Mouse (Mus musculus): ENCODE results near the gene Sntb2. TPM values are rescaled to one million over a fixed set of nuclear protein-coding genes. Genes with fewer than 3 reads are reported as not detected.

Sntb2 gene
- polyA plus RNA-seq, 1 experiment from 2014 or later: 15.4 TPM

- Histone ChIP-seq H3K27me3 (ENCODE audit: control insufficient read depth, insufficient read depth, low read length) (no peaks in the 10 kb centered on the region), H3K4me2 (ENCODE audit: low read length) (no peak overlapping the region)
- WGBS: 77% methylated on average over 3 of the region's 3 CpGs
Observed at GRCm38 (mm10) chr8:106957086-106957485, 21.5 kb downstream of the Sntb2 start.

DNA sequence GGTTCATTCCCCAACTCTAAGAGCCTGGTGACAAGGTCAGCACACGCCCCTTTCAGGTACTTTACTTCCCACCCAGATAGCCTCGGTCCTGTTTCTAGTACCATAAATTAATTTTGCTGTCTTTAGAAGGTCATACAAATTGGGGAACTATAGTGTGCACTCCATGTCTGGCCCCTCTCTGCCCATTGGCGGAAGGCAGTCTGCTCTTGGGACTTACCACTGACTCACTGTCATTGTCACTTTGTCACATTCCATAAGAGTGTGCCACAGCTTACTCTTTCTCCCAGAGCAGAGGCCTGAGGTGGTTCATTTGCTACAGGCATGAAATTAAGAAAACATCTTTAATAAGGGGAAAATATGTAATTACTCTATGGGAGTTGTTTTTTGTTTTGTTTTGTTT lies 22.7 kb downstream of the Sntb2 start:
- no peak overlapping the region for H3K27ac ChIP-seq (replicated peaks in 1 of 2; ENCODE audit: control insufficient read depth in 1 of 2, insufficient read depth in 1 of 2, low read depth in 2 of 2, low read length in 2 of 2)
- H3K9me3 ChIP-seq (ENCODE audit: control insufficient read depth, low read length): no peaks in the 10 kb centered on the region
- no peaks in the 10 kb centered on the region for H3K27me3 ChIP-seq (ENCODE audit: control insufficient read depth, insufficient read depth, low read length)
- no peak for ATAC-seq (ENCODE audit: insufficient number of reproducible peaks, insufficient read depth, low FRiP score, low read depth)
- WGBS: 47% methylated on average over 3 of the region's 3 CpGs
- H3K36me3 ChIP-seq (ENCODE audit: control insufficient read depth, insufficient read depth, low read length): no peaks in the 10 kb centered on the region
- no peak overlapping the region for H3K4me3 ChIP-seq (ENCODE audit: control insufficient read depth in 1 of 2, insufficient read depth in 1 of 2, low read depth in 1 of 2, low read length in 2 of 2)
- no peak overlapping the region for H3K9ac ChIP-seq (ENCODE audit: low read length)
- H3K4me1 ChIP-seq (ENCODE audit: control insufficient read depth in 2 of 2, insufficient read depth in 2 of 2, low read length in 2 of 2): peaks cover 0 to 5% of the 10 kb centered on the region in 2 experiments; a peak in 2 of 4 replicates
- H3K4me2 ChIP-seq (ENCODE audit: low read length): no peak overlapping the region

More at GRCm38 (mm10) chr8:106957086-106957485, 21.5 kb downstream of the Sntb2 start:
- Histone ChIP-seq H3K4me3 (ENCODE audit: control insufficient read depth in 1 of 2, insufficient read depth in 1 of 2, low read depth in 1 of 2, low read length in 2 of 2) (no peak overlapping the region), H3K36me3 (ENCODE audit: control insufficient read depth, insufficient read depth, low read length) (no peaks in the 10 kb centered on the region), H3K4me1 (ENCODE audit: control insufficient read depth in 2 of 2, insufficient read depth in 2 of 2, low read length in 2 of 2) (peaks cover 0 to 5% of the 10 kb centered on the region in 2 experiments; a peak in 2 of 4 replicates), H3K9me3 (ENCODE audit: control insufficient read depth, low read length) (no peaks in the 10 kb centered on the region), H3K27ac (replicated peaks in 1 of 2; ENCODE audit: control insufficient read depth in 1 of 2, insufficient read depth in 1 of 2, low read depth in 2 of 2, low read length in 2 of 2) (no peak overlapping the region), H3K9ac (ENCODE audit: low read length) (no peak overlapping the region)
- ATAC-seq (ENCODE audit: insufficient number of reproducible peaks, insufficient read depth, low FRiP score, low read depth): no peak

GRCm38 (mm10) chr8:106959626-106960025 lies 24.1 kb downstream of the Sntb2 start:
- H3K4me3 ChIP-seq (ENCODE audit: control insufficient read depth in 1 of 2, insufficient read depth in 1 of 2, low read depth in 1 of 2, low read length in 2 of 2): no peak overlapping the region
- WGBS: 75% methylated on average over 2 of the region's 2 CpGs
- H3K4me2 ChIP-seq (ENCODE audit: low read length): no peak overlapping the region
- peaks cover 0 to 5% of the 10 kb centered on the region in 2 experiments; a peak in 2 of 4 replicates for H3K4me1 ChIP-seq (ENCODE audit: control insufficient read depth in 2 of 2, insufficient read depth in 2 of 2, low read length in 2 of 2)
- no peak overlapping the region for H3K9ac ChIP-seq (ENCODE audit: low read length)
- no peaks in the 10 kb centered on the region for H3K27me3 ChIP-seq (ENCODE audit: control insufficient read depth, insufficient read depth, low read length)
- H3K9me3 ChIP-seq (ENCODE audit: control insufficient read depth, low read length): no peaks in the 10 kb centered on the region
- H3K27ac ChIP-seq (replicated peaks in 1 of 2; ENCODE audit: control insufficient read depth in 1 of 2, insufficient read depth in 1 of 2, low read depth in 2 of 2, low read length in 2 of 2): no peak overlapping the region; a peak in 1 of 4 replicates
- ATAC-seq (ENCODE audit: insufficient number of reproducible peaks, insufficient read depth, low FRiP score, low read depth): no peak
- no peaks in the 10 kb centered on the region for H3K36me3 ChIP-seq (ENCODE audit: control insufficient read depth, insufficient read depth, low read length)

- ATAC-seq (ENCODE audit: insufficient number of reproducible peaks, insufficient read depth, low FRiP score, low read depth): no peak
- WGBS: 78% methylated on average over 3 of the region's 3 CpGs
- no peak overlapping the region for H3K4me3 ChIP-seq (ENCODE audit: control insufficient read depth in 1 of 2, insufficient read depth in 1 of 2, low read depth in 1 of 2, low read length in 2 of 2)
- H3K9me3 ChIP-seq (ENCODE audit: control insufficient read depth, low read length): no peaks in the 10 kb centered on the region
- H3K27ac ChIP-seq (replicated peaks in 1 of 2; ENCODE audit: control insufficient read depth in 1 of 2, insufficient read depth in 1 of 2, low read depth in 2 of 2, low read length in 2 of 2): no peak overlapping the region; a peak in 1 of 4 replicates
- no peaks in the 10 kb centered on the region for H3K27me3 ChIP-seq (ENCODE audit: control insufficient read depth, insufficient read depth, low read length)
- H3K36me3 ChIP-seq (ENCODE audit: control insufficient read depth, insufficient read depth, low read length): no peaks in the 10 kb centered on the region
- H3K4me1 ChIP-seq (ENCODE audit: control insufficient read depth in 2 of 2, insufficient read depth in 2 of 2, low read length in 2 of 2): peaks cover 0 to 5% of the 10 kb centered on the region in 2 experiments; a peak in 2 of 4 replicates
- no peak overlapping the region for H3K9ac ChIP-seq (ENCODE audit: low read length)
- H3K4me2 ChIP-seq (ENCODE audit: low read length): no peak overlapping the region
Observed at GRCm38 (mm10) chr8:106962322-106962721, 26.8 kb downstream of the Sntb2 start.

DNA sequence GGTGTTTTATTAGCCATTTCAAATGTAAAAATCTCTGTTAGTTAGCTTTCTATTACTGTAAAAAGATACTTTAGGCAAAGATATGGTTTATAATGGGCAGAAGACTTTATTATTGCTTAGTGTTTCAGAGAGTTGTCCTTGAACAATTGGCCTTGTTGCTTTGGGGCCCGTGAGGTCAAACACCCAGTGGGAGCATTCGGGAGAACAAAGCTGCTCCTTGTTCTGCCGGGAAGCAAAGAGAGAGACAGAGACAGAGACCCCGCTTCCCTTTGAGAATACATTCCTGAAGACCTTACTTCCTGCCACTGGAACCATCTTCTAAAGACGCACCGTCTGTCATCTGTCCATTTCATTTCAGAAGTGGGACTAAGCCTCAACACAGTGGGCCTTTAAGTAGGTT lies 27.8 kb downstream of the Sntb2 start:
- no peaks in the 10 kb centered on the region for H3K36me3 ChIP-seq (ENCODE audit: control insufficient read depth, insufficient read depth, low read length)
- no peak overlapping the region for H3K4me2 ChIP-seq (ENCODE audit: low read length)
- H3K4me1 ChIP-seq (ENCODE audit: control insufficient read depth in 2 of 2, insufficient read depth in 2 of 2, low read length in 2 of 2): peaks cover 0 to under 1% of the 10 kb centered on the region in 2 experiments; a peak in 1 of 4 replicates
- H3K4me3 ChIP-seq (ENCODE audit: control insufficient read depth in 1 of 2, insufficient read depth in 1 of 2, low read depth in 1 of 2, low read length in 2 of 2): no peak overlapping the region
- H3K27me3 ChIP-seq (ENCODE audit: control insufficient read depth, insufficient read depth, low read length): no peaks in the 10 kb centered on the region
- H3K27ac ChIP-seq (replicated peaks in 1 of 2; ENCODE audit: control insufficient read depth in 1 of 2, insufficient read depth in 1 of 2, low read depth in 2 of 2, low read length in 2 of 2): no peak overlapping the region
- H3K9me3 ChIP-seq (ENCODE audit: control insufficient read depth, low read length): no peaks in the 10 kb centered on the region
- H3K9ac ChIP-seq (ENCODE audit: low read length): no peak overlapping the region
- ATAC-seq (ENCODE audit: insufficient number of reproducible peaks, insufficient read depth, low FRiP score, low read depth): no peak
- WGBS: 72% methylated on average over 6 of the region's 6 CpGs

- H3K4me1 ChIP-seq (ENCODE audit: control insufficient read depth in 2 of 2, insufficient read depth in 2 of 2, low read length in 2 of 2): no peaks in the 10 kb centered on the region; a peak in 1 of 4 replicates
- no peak overlapping the region for H3K4me3 ChIP-seq (ENCODE audit: control insufficient read depth in 1 of 2, insufficient read depth in 1 of 2, low read depth in 1 of 2, low read length in 2 of 2)
- no peak overlapping the region for H3K9ac ChIP-seq (ENCODE audit: low read length)
- no peaks in the 10 kb centered on the region for H3K27me3 ChIP-seq (ENCODE audit: control insufficient read depth, insufficient read depth, low read length)
- no peaks in the 10 kb centered on the region for H3K36me3 ChIP-seq (ENCODE audit: control insufficient read depth, insufficient read depth, low read length)
- 55% methylated on average over 4 of the region's 4 CpGs for WGBS
- H3K27ac ChIP-seq (replicated peaks in 1 of 2; ENCODE audit: control insufficient read depth in 1 of 2, insufficient read depth in 1 of 2, low read depth in 2 of 2, low read length in 2 of 2): no peak overlapping the region
- no peaks in the 10 kb centered on the region for H3K9me3 ChIP-seq (ENCODE audit: control insufficient read depth, low read length)
- no peak overlapping the region for H3K4me2 ChIP-seq (ENCODE audit: low read length)
- ATAC-seq (ENCODE audit: insufficient number of reproducible peaks, insufficient read depth, low FRiP score, low read depth): no peak
Observed at GRCm38 (mm10) chr8:106964573-106964972, 29.0 kb downstream of the Sntb2 start.

- Histone ChIP-seq H3K4me2 (ENCODE audit: low read length) (no peak overlapping the region), H3K9me3 (ENCODE audit: control insufficient read depth, low read length) (no peaks in the 10 kb centered on the region), H3K36me3 (ENCODE audit: control insufficient read depth, insufficient read depth, low read length) (no peaks in the 10 kb centered on the region), H3K9ac (ENCODE audit: low read length) (no peak overlapping the region), H3K4me1 (ENCODE audit: control insufficient read depth in 2 of 2, insufficient read depth in 2 of 2, low read length in 2 of 2) (peaks cover 2 to 9% of the 10 kb centered on the region in 2 experiments; a peak in 3 of 4 replicates), H3K4me3 (ENCODE audit: control insufficient read depth in 1 of 2, insufficient read depth in 1 of 2, low read depth in 1 of 2, low read length in 2 of 2) (no peak overlapping the region), H3K27me3 (ENCODE audit: control insufficient read depth, insufficient read depth, low read length) (no peaks in the 10 kb centered on the region), H3K27ac (replicated peaks in 1 of 2; ENCODE audit: control insufficient read depth in 1 of 2, insufficient read depth in 1 of 2, low read depth in 2 of 2, low read length in 2 of 2) (peak overlapping the region; percentile 16 to 75; a peak in 1 of 4 replicates)
- no peak for ATAC-seq (ENCODE audit: insufficient number of reproducible peaks, insufficient read depth, low FRiP score, low read depth)
- 49% methylated on average over 3 of the region's 3 CpGs for WGBS
Observed at GRCm38 (mm10) chr8:106969964-106970363, 34.4 kb downstream of the Sntb2 start.

GRCm38 (mm10) chr8:106971916-106972315 lies 36.4 kb downstream of the Sntb2 start:
- ATAC-seq (ENCODE audit: insufficient number of reproducible peaks, insufficient read depth, low FRiP score, low read depth): peak; percentile 69; the same call in 1 of the 2 replicates
- no peaks in the 10 kb centered on the region for H3K27me3 ChIP-seq (ENCODE audit: control insufficient read depth, insufficient read depth, low read length)
- no peak overlapping the region for H3K27ac ChIP-seq (replicated peaks in 1 of 2; ENCODE audit: control insufficient read depth in 1 of 2, insufficient read depth in 1 of 2, low read depth in 2 of 2, low read length in 2 of 2)
- no peak overlapping the region for H3K4me2 ChIP-seq (ENCODE audit: low read length)
- H3K9me3 ChIP-seq (ENCODE audit: control insufficient read depth, low read length): no peaks in the 10 kb centered on the region
- H3K9ac ChIP-seq (ENCODE audit: low read length): no peak overlapping the region
- peaks cover 2 to 9% of the 10 kb centered on the region in 2 experiments; a peak in 3 of 4 replicates for H3K4me1 ChIP-seq (ENCODE audit: control insufficient read depth in 2 of 2, insufficient read depth in 2 of 2, low read length in 2 of 2)
- H3K4me3 ChIP-seq (ENCODE audit: control insufficient read depth in 1 of 2, insufficient read depth in 1 of 2, low read depth in 1 of 2, low read length in 2 of 2): no peak overlapping the region
- H3K36me3 ChIP-seq (ENCODE audit: control insufficient read depth, insufficient read depth, low read length): no peaks in the 10 kb centered on the region
- 52% methylated on average over 5 of the region's 5 CpGs for WGBS
